8 mouse cellular contexts compared by ENCODE assay signal in the genomic region with DNA sequence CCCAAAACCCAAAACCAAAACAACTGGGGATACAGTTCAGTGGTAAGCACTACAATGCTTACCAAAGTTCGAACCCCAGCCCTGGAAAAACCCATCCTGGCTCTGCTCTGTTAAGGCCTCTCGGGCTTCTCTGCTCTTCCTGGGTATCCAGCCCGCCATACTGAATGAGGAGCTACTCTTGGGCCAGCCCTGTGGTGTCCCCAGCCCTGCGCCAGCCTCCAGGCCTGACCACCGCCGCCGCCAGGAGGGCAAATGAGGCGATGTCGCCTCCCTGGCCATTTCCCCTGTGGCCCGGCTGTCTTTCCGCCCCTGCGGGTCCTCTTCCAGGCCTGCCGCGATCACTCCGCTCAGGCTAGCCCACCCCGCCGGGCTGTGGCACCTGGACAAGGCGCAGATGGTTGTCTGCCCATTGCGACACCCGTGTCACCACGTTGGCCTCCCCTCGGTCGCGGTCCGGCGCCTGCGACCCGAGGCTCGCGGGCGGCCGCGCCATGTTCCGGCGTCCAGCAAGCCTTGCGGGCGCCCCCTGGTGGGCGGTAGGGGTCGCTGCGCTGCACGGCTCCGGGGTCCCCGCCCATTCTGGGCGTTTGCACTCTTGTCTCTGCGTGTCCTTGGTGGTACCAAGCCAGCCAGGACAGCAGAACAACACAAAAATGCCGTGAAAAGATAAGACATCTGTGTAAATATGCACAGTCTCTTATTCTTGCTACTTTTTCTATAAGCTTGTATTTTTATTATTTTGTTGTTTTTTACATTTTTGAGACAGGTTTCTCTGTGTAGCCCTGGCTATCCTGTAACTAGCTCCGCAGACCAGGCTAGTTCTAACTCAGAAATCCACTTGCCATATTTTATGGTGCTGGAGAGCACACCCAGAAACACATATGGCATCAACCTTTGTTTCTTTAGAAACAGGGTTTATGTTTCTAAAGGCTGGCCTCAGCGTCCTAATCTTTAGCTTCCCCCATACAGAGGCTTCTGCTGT. TPM values are rescaled to one million over a fixed set of nuclear protein-coding genes. Genes with fewer than 3 reads are reported as not detected.
A peak's percentile ranks its signal among the peaks of the same experiment; 100 is the strongest.
DNase-seq lines count a peak whose midpoint lies in the region; ATAC-seq lines count a peak whose summit lies in the region.

A gene (minus strand): TSS at position 595 of the 982 bp plus-strand sequence.

- H3K27me3 ChIP-seq in hindbrain, embryonic 12.5 days: no peaks in the 10 kb centered on the region

- H3K9me3 ChIP-seq in hindbrain, embryonic 12.5 days (replicated peaks): no peaks in the 10 kb centered on the region

- H3K4me2 ChIP-seq in hindbrain, embryonic 12.5 days (replicated peaks): peak within 1 kb of the TSS; percentile 66

- peak; percentile 94 for DNase-seq in Muller cell, postnatal 12 days (ENCODE audit: inconsistent ontology term)
- DNase-seq in cerebellum, adult 9-11 months: peak; percentile 88
- peak; percentile 73 to 86 for DNase-seq in frontal cortex, postnatal 10 days (ENCODE audit: low spot score in 2 of 2)
- DNase-seq in layer of hippocampus, postnatal 14 days (ENCODE audit: low spot score in 2 of 2): peak; percentile 88 to 90
- DNase-seq in lung, postnatal 14 days: peak; percentile 92
- peak; percentile 65 for DNase-seq in retina, adult 2 months (ENCODE audit: low read depth, low spot score)
- DNase-seq in thymus, postnatal 36 days: peak; percentile 80 to 85

- no peaks in the 10 kb centered on the region for H3K36me3 ChIP-seq in hindbrain, embryonic 12.5 days

- WGBS in hindbrain, embryonic 12.5 days: 5% methylated on average over 48 of the region's 48 CpGs

- no peaks in the 10 kb centered on the region for H3K4me1 ChIP-seq in hindbrain, embryonic 12.5 days

- H3K4me3 ChIP-seq in hindbrain, embryonic 12.5 days: peak within 1 kb of the TSS; percentile 69

- H3K9ac ChIP-seq in hindbrain, embryonic 12.5 days: peak within 1 kb of the TSS; percentile 82

- peak; percentile 98 for ATAC-seq in hindbrain, embryonic 12.5 days (ENCODE audit: low FRiP score)

- peak within 1 kb of the TSS; percentile 83 for H3K27ac ChIP-seq in hindbrain, embryonic 12.5 days

RNA-seq across cellular contexts. Expression of the gene that starts here (rescaled TPM):
- 4.3 and 4.8 TPM in 2 replicates for polyA plus RNA-seq in hindbrain, embryonic 12.5 days (2016; fragmentation: Nextera tagmentation; extraction: Ambion mirVana)
- total RNA-seq in layer of hippocampus, postnatal 14 days (2021): 10 to 100 TPM; 11.7 to 12.5 TPM

Comparison
In these comparisons a context has a peak if more than half of its experiments do, and no peak if none do; other contexts are left out.
1. Peak in every context shown above with its lines: DNase-seq, ATAC-seq, H3K4me3 ChIP-seq and H3K27ac ChIP-seq.